Mouse (Mus musculus) induced T-regulatory cell, adult 2 months (primary cell): Measurements from ENCODE around the gene Nme7.

Source experiments
- DNase-seq: peaks from one replicate; pipeline ENCODE4 v3.0.0-alpha.2; 2012; ENCODE audit warnings: low read depth

Nme7 gene

GRCm38 (mm10) chr1:164434049-164434448, 130.1 kb downstream of the Nme7 start:
- DNase-seq: no peak

DNA sequence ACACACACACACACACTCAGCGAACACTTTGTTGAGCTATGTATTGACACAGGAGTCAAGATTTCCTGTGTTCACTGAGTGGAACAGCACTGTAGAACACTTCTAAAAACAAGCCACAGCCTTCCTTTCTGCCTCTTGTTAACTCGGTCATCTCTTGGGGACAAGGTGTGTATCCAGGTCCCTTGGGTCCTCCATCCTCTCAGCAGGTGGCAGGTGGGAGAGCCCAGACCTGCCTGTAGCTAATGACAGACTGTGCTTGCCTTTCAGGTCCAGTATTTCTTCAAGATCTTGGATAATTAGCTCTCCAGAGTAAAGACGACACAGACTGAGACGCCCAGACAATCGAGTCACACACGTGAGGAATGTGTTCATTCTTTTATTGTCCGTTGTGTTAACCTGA, 132.8 kb downstream of the Nme7 start:
- no peak for DNase-seq

- no peak for DNase-seq
Measured at GRCm38 (mm10) chr1:164440230-164440629, 136.3 kb downstream of the Nme7 start.

- DNase-seq: no peak
Measured at GRCm38 (mm10) chr1:164440708-164441407, 136.9 kb downstream of the Nme7 start.

DNA sequence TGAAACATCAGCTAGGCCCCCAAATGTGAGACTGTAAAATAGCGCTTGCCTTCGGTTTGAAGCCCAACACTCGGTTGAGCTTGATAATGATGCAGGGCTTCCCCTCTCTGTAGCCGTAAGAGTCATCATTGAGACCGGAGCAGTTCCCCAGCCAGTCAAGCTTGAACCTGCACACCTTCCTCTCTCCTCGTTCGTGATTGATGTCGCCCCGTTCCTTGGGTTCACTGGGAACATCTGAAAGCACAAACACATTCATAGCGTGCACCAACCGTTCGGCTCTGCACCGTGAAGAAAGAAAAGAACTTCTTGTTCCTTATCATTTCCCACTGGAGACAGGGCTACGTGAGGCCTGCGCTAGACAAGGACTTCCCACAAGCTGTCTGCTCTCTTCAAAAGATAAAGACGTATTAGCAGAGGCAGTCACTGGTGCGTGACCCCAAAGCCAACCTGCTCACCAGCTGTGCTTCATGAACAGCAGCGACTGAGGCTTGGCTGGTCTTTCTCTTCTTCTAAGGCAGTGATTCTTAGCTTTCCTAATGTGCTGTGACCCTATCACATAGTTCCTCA, 137.6 kb downstream of the Nme7 start:
- DNase-seq: no peak

GRCm38 (mm10) chr1:164445620-164446162, 141.8 kb downstream of the Nme7 start:
- DNase-seq: no peak

DNA sequence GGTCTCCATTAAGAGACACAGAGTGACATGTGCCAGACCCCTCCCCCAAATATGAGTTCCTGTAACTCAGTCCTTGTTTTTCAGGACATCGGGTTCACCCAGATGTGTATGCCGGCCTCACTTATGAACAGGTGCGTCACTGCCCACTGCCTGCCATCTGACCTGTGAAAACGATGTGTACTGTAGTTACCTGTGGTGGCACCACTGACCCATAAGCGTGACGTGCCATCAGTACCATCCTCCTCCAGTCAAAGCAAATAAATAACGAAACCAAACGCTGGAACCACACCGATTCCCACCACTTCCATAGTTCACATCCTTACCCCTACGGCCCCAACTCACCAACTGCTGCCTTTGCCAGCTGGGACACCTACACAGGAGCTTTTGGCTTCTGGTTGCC, 142.6 kb downstream of the Nme7 start:
- DNase-seq: no peak

- DNase-seq: no peak
Measured at GRCm38 (mm10) chr1:164447521-164447920, 143.6 kb downstream of the Nme7 start.

GRCm38 (mm10) chr1:164449626-164450025, 145.7 kb downstream of the Nme7 start:
- no peak for DNase-seq

- no peak for DNase-seq
Measured at GRCm38 (mm10) chr1:164450231-164450630, 146.3 kb downstream of the Nme7 start.

- DNase-seq: no peak
Measured at GRCm38 (mm10) chr1:164450644-164451043, 146.7 kb downstream of the Nme7 start.

DNA sequence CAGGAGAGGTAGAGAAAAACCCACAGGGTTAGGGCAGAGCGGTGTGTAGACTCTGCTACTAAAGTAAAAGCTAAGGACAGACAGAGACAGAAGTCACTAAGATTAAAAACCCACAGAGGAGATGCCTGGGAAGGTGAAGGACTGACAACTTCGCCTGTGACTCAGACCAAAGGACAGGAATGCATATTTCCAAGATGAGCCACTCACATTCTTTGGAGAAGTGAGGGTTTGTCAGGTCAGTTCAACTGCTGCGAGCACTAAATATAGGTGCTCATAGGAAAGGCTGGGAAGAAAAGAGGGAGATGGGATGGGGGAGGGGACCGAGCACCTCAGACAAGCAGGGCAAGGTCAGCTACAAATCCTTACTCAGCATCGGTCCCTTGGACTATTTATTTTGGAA, 147.4 kb downstream of the Nme7 start:
- DNase-seq: no peak

GRCm38 (mm10) chr1:164452580-164452979, 148.7 kb downstream of the Nme7 start:
- no peak for DNase-seq

GRCm38 (mm10) chr1:164453146-164453545, 149.2 kb downstream of the Nme7 start:
- no peak for DNase-seq

DNA sequence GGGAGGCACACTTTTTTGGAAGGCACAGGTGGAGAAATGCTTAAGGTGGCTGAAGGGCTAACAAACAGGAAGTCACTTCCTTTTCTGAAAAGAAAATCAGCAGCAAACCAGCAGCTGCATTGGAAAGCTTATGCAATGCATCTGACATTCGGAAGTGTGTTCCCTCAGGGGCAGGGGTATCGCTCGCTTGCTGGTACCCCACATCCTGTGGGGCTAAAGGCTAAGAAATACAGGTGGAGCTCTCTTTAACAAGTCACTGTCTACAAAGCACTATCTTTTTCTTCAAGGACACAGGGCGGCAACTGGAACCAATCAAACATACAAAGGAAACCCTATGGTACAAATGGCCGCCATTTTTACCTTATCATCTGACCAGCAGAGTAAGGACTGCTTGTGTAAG, 149.8 kb downstream of the Nme7 start:
- DNase-seq: peak; percentile 32

- DNase-seq: no peak
Measured at GRCm38 (mm10) chr1:164454747-164455400, 151.0 kb downstream of the Nme7 start.

GRCm38 (mm10) chr1:164455614-164456013, 151.7 kb downstream of the Nme7 start:
- peak; percentile 33 for DNase-seq

GRCm38 (mm10) chr1:164456065-164456464, 152.1 kb downstream of the Nme7 start:
- DNase-seq: no peak

GRCm38 (mm10) chr1:164456731-164457130, 152.8 kb downstream of the Nme7 start:
- DNase-seq: peak; percentile 6

- DNase-seq: peak; percentile 60
Measured at GRCm38 (mm10) chr1:164457531-164458244, 153.8 kb downstream of the Nme7 start.

GRCm38 (mm10) chr1:164458245-164458613, 154.3 kb downstream of the Nme7 start, which contains the start of gene Atp1b1:
Atp1b1 (minus strand) TSS chr1:164458355.
- DNase-seq: peak; percentile 84

DNA sequence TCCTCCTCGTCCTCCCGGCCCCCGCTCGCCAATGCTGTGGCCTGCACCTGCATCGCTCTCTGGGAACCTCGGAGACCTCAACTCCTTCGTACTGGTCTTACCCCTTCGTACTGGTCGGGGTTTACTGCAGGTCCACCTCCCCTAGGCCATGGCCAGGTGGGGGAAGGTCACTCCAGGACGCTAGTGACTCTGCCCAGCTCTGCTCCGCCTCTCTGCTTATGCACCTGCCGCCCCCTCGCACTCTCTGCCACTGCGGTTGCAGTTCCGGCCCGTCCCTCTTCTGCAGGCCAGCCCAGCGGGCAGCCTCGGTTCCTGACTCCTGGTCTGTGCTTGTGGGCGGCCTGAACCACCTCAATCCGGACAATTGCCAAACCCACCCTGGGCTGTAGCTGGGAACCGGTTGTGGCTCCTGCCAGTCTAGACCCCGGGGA, 154.7 kb downstream of the Nme7 start:
- DNase-seq: no peak
